Mouse (Mus musculus): ENCODE measurements around the gene Dand5. TPM values are rescaled to one million over a fixed set of nuclear protein-coding genes. Genes with fewer than 3 reads are reported as not detected.

The Dand5 gene
- polyA plus RNA-seq, 1 experiment, result 2.2 TPM

DNA sequence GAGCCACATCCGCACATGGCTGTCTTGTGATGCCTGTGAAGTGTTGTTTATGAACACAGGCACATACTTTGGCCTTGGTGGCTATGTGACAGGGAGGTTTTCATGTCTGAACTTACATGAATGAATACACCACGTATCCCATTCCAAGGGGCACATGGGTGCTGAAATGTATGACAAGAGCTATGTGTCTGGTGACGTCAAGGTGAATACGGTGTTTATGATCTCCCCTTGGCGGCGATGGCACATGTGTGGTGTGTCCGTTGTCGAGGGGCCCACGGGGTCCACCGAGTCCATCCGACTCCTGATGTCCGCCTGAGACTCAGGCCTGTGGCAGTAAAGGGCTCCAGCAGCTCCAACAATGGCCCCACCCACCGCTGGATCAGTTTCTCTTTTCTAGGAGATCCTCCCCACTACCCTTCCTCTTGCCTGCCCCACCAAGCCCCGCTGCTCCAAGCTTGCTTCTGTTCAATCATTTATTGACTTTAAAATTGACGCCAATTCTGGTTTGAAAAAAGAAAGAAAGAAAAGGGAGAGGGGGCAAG, 25.3 kb downstream of the Dand5 start:
- 96% methylated on average over 15 of the region's 15 CpGs for WGBS
- DNase-seq, result no peak
- no peak for TF ChIP-seq POLR2A (IDR thresholded peaks at IDR 0.05; ENCODE audit: control insufficient read depth, extremely low read depth, insufficient read depth, low read length, poor library complexity)
- TF ChIP-seq CTCF (IDR thresholded peaks at IDR 0.05; ENCODE audit: borderline replicate concordance, control insufficient read depth, extremely low read depth, insufficient read depth, low read length, poor library complexity), result no peak
- H3K36me3 ChIP-seq (ENCODE audit: control insufficient read depth, insufficient read depth, low read length), result no peaks in the 10 kb centered on the region
- H3K4me3 ChIP-seq (ENCODE audit: control insufficient read depth, insufficient read depth, low read length), result no peak overlapping the region
- H3K4me1 ChIP-seq (replicated peaks; ENCODE audit: control insufficient read depth, insufficient read depth, low read length), result peaks cover 8% of the 10 kb centered on the region; the same call in 1 of the 2 replicates
- no peaks in the 10 kb centered on the region; the same call in 1 of the 2 replicates for H3K27me3 ChIP-seq (ENCODE audit: control insufficient read depth, insufficient read depth, low read length)
- H3K27ac ChIP-seq (ENCODE audit: control insufficient read depth, insufficient read depth, low read length), result no peak overlapping the region

- DNase-seq, result no peak
- Histone ChIP-seq H3K27ac (ENCODE audit: control insufficient read depth, insufficient read depth, low read length) (no peak overlapping the region), H3K4me3 (ENCODE audit: control insufficient read depth, insufficient read depth, low read length) (no peak overlapping the region), H3K4me1 (replicated peaks; ENCODE audit: control insufficient read depth, insufficient read depth, low read length) (peaks cover 5% of the 10 kb centered on the region; the same call in 1 of the 2 replicates), H3K27me3 (ENCODE audit: control insufficient read depth, insufficient read depth, low read length) (no peaks in the 10 kb centered on the region; the same call in 1 of the 2 replicates), H3K36me3 (ENCODE audit: control insufficient read depth, insufficient read depth, low read length) (no peaks in the 10 kb centered on the region)
- TF ChIP-seq POLR2A (IDR thresholded peaks at IDR 0.05; ENCODE audit: control insufficient read depth, extremely low read depth, insufficient read depth, low read length, poor library complexity), result no peak
- TF ChIP-seq CTCF (IDR thresholded peaks at IDR 0.05; ENCODE audit: borderline replicate concordance, control insufficient read depth, extremely low read depth, insufficient read depth, low read length, poor library complexity), result no peak
- WGBS, result 94% methylated on average over 7 of the region's 7 CpGs
These were observed 28.1 kb downstream of the Dand5 start for GRCm38 (mm10) chr8:84794486-84794885.

GRCm38 (mm10) chr8:84793791-84794485, 28.7 kb downstream of the Dand5 start:
- TF ChIP-seq POLR2A (IDR thresholded peaks at IDR 0.05; ENCODE audit: control insufficient read depth, extremely low read depth, insufficient read depth, low read length, poor library complexity), result no peak
- TF ChIP-seq CTCF (IDR thresholded peaks at IDR 0.05; ENCODE audit: borderline replicate concordance, control insufficient read depth, extremely low read depth, insufficient read depth, low read length, poor library complexity), result no peak
- H3K27me3 ChIP-seq (ENCODE audit: control insufficient read depth, insufficient read depth, low read length), result no peaks in the 10 kb centered on the region; the same call in 1 of the 2 replicates
- 63% methylated on average over 13 of the region's 13 CpGs for WGBS
- no peak for DNase-seq
- H3K36me3 ChIP-seq (ENCODE audit: control insufficient read depth, insufficient read depth, low read length), result no peaks in the 10 kb centered on the region
- H3K27ac ChIP-seq (ENCODE audit: control insufficient read depth, insufficient read depth, low read length), result no peak overlapping the region
- no peak overlapping the region for H3K4me3 ChIP-seq (ENCODE audit: control insufficient read depth, insufficient read depth, low read length)
- H3K4me1 ChIP-seq (replicated peaks; ENCODE audit: control insufficient read depth, insufficient read depth, low read length), result peaks cover 1% of the 10 kb centered on the region; the same call in 1 of the 2 replicates

DNA sequence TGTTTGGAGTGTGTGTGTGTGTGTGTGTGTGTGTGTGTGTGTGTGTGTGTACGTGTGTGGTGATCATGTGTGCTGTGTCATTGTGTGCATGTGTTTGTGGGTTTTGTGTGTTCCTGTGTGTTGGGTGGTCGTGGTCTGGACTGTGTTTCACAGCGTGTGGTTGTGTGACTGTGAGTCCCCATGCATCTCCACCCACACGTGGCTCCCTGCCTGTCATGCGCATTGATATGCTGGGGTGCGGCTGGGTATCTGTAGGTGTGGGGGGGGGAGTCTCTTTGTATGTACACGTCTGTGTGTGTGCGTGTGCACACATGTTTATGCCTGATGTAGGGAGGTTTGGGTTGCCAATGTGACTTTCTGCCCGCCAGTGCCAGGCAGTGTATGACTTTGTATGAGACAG, 29.5 kb downstream of the Dand5 start:
- TF ChIP-seq POLR2A (IDR thresholded peaks at IDR 0.05; ENCODE audit: control insufficient read depth, extremely low read depth, insufficient read depth, low read length, poor library complexity) (no peak), CTCF (IDR thresholded peaks at IDR 0.05; ENCODE audit: borderline replicate concordance, control insufficient read depth, extremely low read depth, insufficient read depth, low read length, poor library complexity) (no peak)
- Histone ChIP-seq H3K36me3 (ENCODE audit: control insufficient read depth, insufficient read depth, low read length) (no peaks in the 10 kb centered on the region), H3K4me3 (ENCODE audit: control insufficient read depth, insufficient read depth, low read length) (no peak overlapping the region), H3K27me3 (ENCODE audit: control insufficient read depth, insufficient read depth, low read length) (no peaks in the 10 kb centered on the region), H3K4me1 (replicated peaks; ENCODE audit: control insufficient read depth, insufficient read depth, low read length) (no peaks in the 10 kb centered on the region), H3K27ac (ENCODE audit: control insufficient read depth, insufficient read depth, low read length) (no peak overlapping the region)
- 85% methylated on average over 9 of the region's 9 CpGs for WGBS
- DNase-seq, result no peak

- no peaks in the 10 kb centered on the region for H3K36me3 ChIP-seq (ENCODE audit: control insufficient read depth, insufficient read depth, low read length)
- no peaks in the 10 kb centered on the region for H3K27me3 ChIP-seq (ENCODE audit: control insufficient read depth, insufficient read depth, low read length)
- 95% methylated on average over 12 of the region's 12 CpGs for WGBS
- no peak for DNase-seq
- TF ChIP-seq CTCF (IDR thresholded peaks at IDR 0.05; ENCODE audit: borderline replicate concordance, control insufficient read depth, extremely low read depth, insufficient read depth, low read length, poor library complexity), result no peak
- TF ChIP-seq POLR2A (IDR thresholded peaks at IDR 0.05; ENCODE audit: control insufficient read depth, extremely low read depth, insufficient read depth, low read length, poor library complexity), result no peak
- H3K4me1 ChIP-seq (replicated peaks; ENCODE audit: control insufficient read depth, insufficient read depth, low read length), result no peaks in the 10 kb centered on the region
- no peak overlapping the region for H3K27ac ChIP-seq (ENCODE audit: control insufficient read depth, insufficient read depth, low read length)
- no peak overlapping the region for H3K4me3 ChIP-seq (ENCODE audit: control insufficient read depth, insufficient read depth, low read length)
These were observed 30.1 kb downstream of the Dand5 start for GRCm38 (mm10) chr8:84792429-84792947.

DNA sequence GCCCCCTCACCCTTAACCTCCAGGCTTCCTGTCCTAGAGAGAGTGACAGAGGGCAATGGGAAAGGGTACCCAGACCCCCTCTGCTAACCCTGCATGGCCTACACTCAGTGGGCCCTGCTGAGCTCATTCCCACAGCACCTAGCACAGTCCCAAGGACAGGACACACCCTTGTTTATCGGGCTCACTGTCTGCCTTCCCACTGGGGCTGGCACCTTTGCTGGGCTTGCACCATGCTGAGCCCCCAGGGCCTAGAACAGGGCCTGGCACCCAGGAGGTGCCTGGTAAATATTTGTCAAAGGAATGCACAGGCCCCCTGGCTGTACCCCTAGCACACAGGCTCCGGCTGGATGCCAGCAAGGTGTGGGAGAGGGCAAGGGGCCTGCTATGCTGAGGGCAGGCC, 32.1 kb downstream of the Dand5 start:
- Histone ChIP-seq H3K36me3 (ENCODE audit: control insufficient read depth, insufficient read depth, low read length) (no peaks in the 10 kb centered on the region), H3K27me3 (ENCODE audit: control insufficient read depth, insufficient read depth, low read length) (no peaks in the 10 kb centered on the region), H3K27ac (ENCODE audit: control insufficient read depth, insufficient read depth, low read length) (no peak overlapping the region), H3K4me1 (replicated peaks; ENCODE audit: control insufficient read depth, insufficient read depth, low read length) (no peaks in the 10 kb centered on the region), H3K4me3 (ENCODE audit: control insufficient read depth, insufficient read depth, low read length) (no peak overlapping the region)
- DNase-seq, result no peak
- WGBS, result 94% methylated on average over 2 of the region's 2 CpGs
- TF ChIP-seq CTCF (IDR thresholded peaks at IDR 0.05; ENCODE audit: borderline replicate concordance, control insufficient read depth, extremely low read depth, insufficient read depth, low read length, poor library complexity) (no peak), POLR2A (IDR thresholded peaks at IDR 0.05; ENCODE audit: control insufficient read depth, extremely low read depth, insufficient read depth, low read length, poor library complexity) (no peak)
